Mouse (Mus musculus) C2C12 (cell line): ENCODE results near the gene Jade1.

ENCODE experiments used
- CEBPB ChIP-seq: IDR thresholded peaks from one replicate; pipeline ENCODE4 v1.6.1; 2011; ENCODE audit warnings: low read depth, mild to moderate bottlenecking, control low read depth, moderate library complexity
- CTCF ChIP-seq: IDR thresholded peaks from one replicate; pipeline ENCODE4 v1.5.1; 2011; ENCODE audit not compliant: control insufficient read depth, insufficient read depth, insufficient read length
- MAX ChIP-seq: IDR thresholded peaks from one replicate; pipeline ENCODE4 v1.6.1; 2011; ENCODE audit warnings: mild to moderate bottlenecking, control low read depth
- MYOD1 ChIP-seq: IDR thresholded peaks from one replicate; pipeline ENCODE4 v1.6.1; 2011; ENCODE audit warnings: low read depth; ENCODE audit not compliant: control insufficient read depth, insufficient read length
- MYOG ChIP-seq: IDR thresholded peaks from one replicate; pipeline ENCODE4 v1.6.1; 2011; ENCODE audit not compliant: control insufficient read depth, insufficient read length; ENCODE audit errors: extremely low read depth
- USF1 ChIP-seq: IDR thresholded peaks from one replicate; pipeline ENCODE4 v1.6.1; 2011; ENCODE audit warnings: low read depth, mild to moderate bottlenecking, control low read depth, moderate library complexity

DNA sequence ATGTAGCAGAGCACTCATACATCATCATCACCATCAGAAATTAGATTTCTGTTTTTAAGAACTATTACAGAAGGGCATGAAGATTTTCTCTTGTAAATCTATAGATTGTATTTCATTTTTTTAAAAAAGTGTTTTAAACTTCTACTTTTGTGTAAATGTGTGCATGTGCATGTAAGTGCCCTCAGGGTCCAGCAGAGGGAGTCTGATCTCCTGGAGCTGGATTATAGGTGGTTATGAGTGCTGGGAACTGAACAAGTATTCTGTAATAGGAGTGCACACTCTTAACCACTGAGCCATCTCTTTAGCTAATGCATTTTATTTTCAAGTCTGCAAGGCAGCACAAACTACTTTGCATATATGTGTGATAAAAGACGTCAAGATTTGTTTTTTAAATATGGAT lies 100.1 kb downstream of the Jade1 start:
- TF ChIP-seq MYOD1 (no peak), USF1 (no peak), CTCF (no peak), MAX (no peak), MYOG (no peak), CEBPB (no peak)
